Mouse (Mus musculus) inflammation-experienced regulatory T-cells, adult 16 weeks (primary cell): Measurements from ENCODE around the gene Vmn1r82. TPM values are rescaled to one million over a fixed set of nuclear protein-coding genes. Genes with fewer than 3 reads are reported as not detected.

ENCODE experiments used
- polyA plus RNA-seq: library from polyadenylated mRNA; unstranded; fragments of 100-300 nt; shearing (Covaris generic); gene quantifications from one replicate; pipeline ENCODE4 v1.2.1, GENCODE M21; 2017

Gene Vmn1r82
- not detected for polyA plus RNA-seq

DNA sequence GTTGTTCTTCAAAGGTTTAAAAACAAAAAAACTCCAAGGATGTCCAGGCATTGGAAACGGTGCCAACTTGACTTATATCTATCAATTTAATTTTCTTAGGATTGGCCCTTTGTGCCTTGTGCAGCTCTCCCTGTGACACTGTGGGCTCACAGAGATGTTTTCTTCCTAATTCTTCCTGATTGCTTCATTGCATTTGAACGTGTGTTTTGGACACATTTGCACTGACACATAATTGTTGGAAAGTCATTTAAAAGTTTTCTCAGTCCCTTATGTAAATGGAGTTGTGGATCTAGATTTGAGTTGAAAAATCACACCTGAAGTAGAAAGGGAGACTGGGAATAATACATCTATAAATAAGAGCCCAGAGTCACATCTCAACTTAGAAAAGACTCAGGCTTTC lies at the start of gene Vmn1r82:
TSS of gene Vmn1r82 (plus strand) at position 301 of the 400 bp plus-strand sequence.

DNA sequence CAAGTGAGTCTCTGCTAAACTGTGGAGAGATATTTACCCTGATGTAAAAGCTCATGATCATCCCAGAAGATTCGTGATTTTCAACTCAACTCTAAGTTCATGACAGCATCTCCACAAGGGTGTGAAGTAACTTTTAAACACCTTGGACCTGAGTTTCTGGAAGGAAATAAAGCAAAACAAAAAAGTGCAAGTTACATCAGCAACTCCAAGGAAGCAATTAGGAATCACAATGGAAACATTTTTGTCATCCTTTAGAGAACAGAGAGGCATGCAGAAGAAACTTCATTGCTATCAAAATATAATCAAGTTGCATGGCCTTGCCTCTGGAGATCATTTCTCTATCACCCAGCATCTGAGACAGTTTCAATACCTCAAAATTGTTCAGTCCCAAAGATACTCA lies 32.1 kb upstream of the Vmn1r82 start, which contains the start of gene Vmn1r81:
TSS of gene Vmn1r81 (minus strand) at position 101 of the 400 bp plus-strand sequence.

DNA sequence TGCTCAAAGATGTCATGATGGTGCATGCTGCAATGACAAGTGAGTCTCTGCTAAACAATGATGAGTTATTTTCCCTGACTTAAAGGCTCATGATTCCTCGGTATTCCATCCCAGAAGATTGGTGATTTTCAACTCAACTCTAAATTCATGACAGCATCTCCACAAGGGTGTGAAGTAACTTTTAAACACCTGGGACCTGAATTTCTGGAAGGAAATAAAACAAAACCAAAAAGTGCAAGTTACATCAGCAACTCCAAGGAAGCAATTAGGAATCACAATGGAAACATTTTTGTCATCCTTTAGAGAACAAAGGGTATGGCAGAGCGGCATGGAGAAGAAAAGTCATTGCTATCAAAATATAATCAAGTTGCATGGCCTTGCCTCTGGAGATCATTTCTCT lies 29.2 kb downstream of the Vmn1r82 start, which contains the start of gene Vmn1r83:
TSS of gene Vmn1r83 (minus strand) at position 101 of the 400 bp plus-strand sequence.

Other genes starting within 250 kb of the Vmn1r82 start
- gene Vmn1r78, start 150.2 kb upstream of the Vmn1r82 start, polyA plus RNA-seq = 0.22 TPM
- gene Vmn1r79, start 129.2 kb upstream of the Vmn1r82 start, polyA plus RNA-seq = not detected
- gene Vmn1r80, start 111.1 kb upstream of the Vmn1r82 start, polyA plus RNA-seq = not detected
- gene Vmn1r81, start 32.2 kb upstream of the Vmn1r82 start, polyA plus RNA-seq = 0.02 TPM
- gene Vmn1r83, start 29.1 kb downstream of the Vmn1r82 start, polyA plus RNA-seq = not detected
- not detected for gene Vmn1r84, start 68.8 kb downstream of the Vmn1r82 start, polyA plus RNA-seq
- gene Zfp551, start 122.3 kb downstream of the Vmn1r82 start, polyA plus RNA-seq = 4.8 TPM
- gene Zfp606, start 177.9 kb downstream of the Vmn1r82 start, polyA plus RNA-seq = 13.3 TPM
- not detected for gene 2900092C05Rik, start 212.1 kb downstream of the Vmn1r82 start, polyA plus RNA-seq